Mouse (Mus musculus): ENCODE results near the gene Zfp30. TPM values are rescaled to one million over a fixed set of nuclear protein-coding genes. Genes with fewer than 3 reads are reported as not detected.

Zfp30 gene
- polyA plus RNA-seq, 1 experiment from 2014 or later: 7.1 TPM

MicroRNAs encoded within 50 kb of the gene (microRNA counts, 519-probe panel; counts per million panel counts)
- 684 counts per million, percentile 72 among the panel's probes with 10 or more counts for microRNA mmu-miR-1964

Small RNAs within 50 kb of the gene (microRNA-seq; reads per million reads assigned to microRNA genes)
- gene Mir1964: 1.2 reads per million

Other genes starting within 250 kb of the Zfp30 start
- 0.10 TPM in 1 of 2 replicates, not detected in the other for gene Catsperg2, start 57.0 kb upstream of the Zfp30 start, polyA plus RNA-seq (2016; fragmentation: Nextera tagmentation; extraction: Ambion mirVana)
- gene Zfp84, start 15.4 kb upstream of the Zfp30 start, polyA plus RNA-seq (2016; fragmentation: Nextera tagmentation; extraction: Ambion mirVana): 8.7 and 12.4 TPM in 2 replicates
- gene Zfp790, start 32.1 kb downstream of the Zfp30 start, polyA plus RNA-seq (2016; fragmentation: Nextera tagmentation; extraction: Ambion mirVana): 15.2 and 16.7 TPM in 2 replicates
- gene Zfp940, start 69.7 kb downstream of the Zfp30 start, polyA plus RNA-seq (2016; fragmentation: Nextera tagmentation; extraction: Ambion mirVana): 8.5 and 8.7 TPM in 2 replicates
- 7.2 and 10.6 TPM in 2 replicates for gene Zfp420, start 76.0 kb downstream of the Zfp30 start, polyA plus RNA-seq (2016; fragmentation: Nextera tagmentation; extraction: Ambion mirVana)
- gene Zfp27, start 122.6 kb downstream of the Zfp30 start, polyA plus RNA-seq (2016; fragmentation: Nextera tagmentation; extraction: Ambion mirVana): 10.4 and 11.9 TPM in 2 replicates
- 3.4 and 4.7 TPM in 2 replicates for gene Zfp383, start 124.2 kb downstream of the Zfp30 start, polyA plus RNA-seq (2016; fragmentation: Nextera tagmentation; extraction: Ambion mirVana)
- gene Zfp74, start 170.1 kb downstream of the Zfp30 start, polyA plus RNA-seq (2016; fragmentation: Nextera tagmentation; extraction: Ambion mirVana): 11.5 and 15.9 TPM in 2 replicates
- gene Zfp568, start 200.0 kb downstream of the Zfp30 start, polyA plus RNA-seq (2016; fragmentation: Nextera tagmentation; extraction: Ambion mirVana): 35.6 and 37.3 TPM in 2 replicates